Comparison of ENCODE assay signal across 9 mouse cellular contexts in genomic region chr10:80773816-80774215, GRCm38 (mm10). TPM values are rescaled to one million over a fixed set of nuclear protein-coding genes. Genes with fewer than 3 reads are reported as not detected.
DNase-seq lines count a peak whose midpoint lies in the region; ATAC-seq lines count a peak whose summit lies in the region.
"Had no signal": no experiment of that assay in that cellular context is flagged by ENCODE, and none has a peak within 500 bp of the region (broad histone marks: within the 10 kb centered on the region; RNA-seq: fewer than 3 reads in every experiment).

No protein-coding gene starts in this region.

- H3K9ac ChIP-seq in heart, embryonic 14.5 days (ENCODE audit: low read length), result peak overlapping the region; percentile 59
- 0 out of 2 replicates have a peak overlapping the region, but pooled peaks have one; percentile 18 for H3K9ac ChIP-seq in limb, embryonic 12.5 days (replicated peaks)

- no peaks in the 10 kb centered on the region for H3K9me3 ChIP-seq in heart, embryonic 14.5 days (ENCODE audit: control insufficient read depth, low read length)
- no peaks in the 10 kb centered on the region for H3K9me3 ChIP-seq in embryonic facial prominence, embryonic 10.5 days
- no peaks in the 10 kb centered on the region for H3K9me3 ChIP-seq in limb, embryonic 12.5 days

- no peaks in the 10 kb centered on the region for H3K27me3 ChIP-seq in heart, embryonic 14.5 days (ENCODE audit: control insufficient read depth, insufficient read depth, low read length)
- no peaks in the 10 kb centered on the region for H3K27me3 ChIP-seq in embryonic facial prominence, embryonic 10.5 days (replicated peaks; ENCODE audit: low read depth, poor library complexity, severe bottlenecking)
- no peaks in the 10 kb centered on the region for H3K27me3 ChIP-seq in limb, embryonic 12.5 days

- H3K36me3 ChIP-seq in heart, embryonic 14.5 days (ENCODE audit: control insufficient read depth, insufficient read depth, low read length), result peaks cover 92% of the 10 kb centered on the region
- H3K36me3 ChIP-seq in embryonic facial prominence, embryonic 10.5 days (replicated peaks), result peaks cover 100% of the 10 kb centered on the region
- H3K36me3 ChIP-seq in limb, embryonic 12.5 days, result peaks cover 99% of the 10 kb centered on the region

- peaks cover 35 to 41% of the 10 kb centered on the region in 2 experiments for H3K4me1 ChIP-seq in heart, embryonic 14.5 days (ENCODE audit: control insufficient read depth in 2 of 2, insufficient read depth in 2 of 2, low read length in 2 of 2)
- H3K4me1 ChIP-seq in embryonic facial prominence, embryonic 10.5 days, result peaks cover 6% of the 10 kb centered on the region; the same call in 1 of the 2 replicates
- peaks cover 10% of the 10 kb centered on the region for H3K4me1 ChIP-seq in limb, embryonic 12.5 days (replicated peaks)

- no peak for ATAC-seq in heart, embryonic 14.5 days (ENCODE audit: insufficient number of reproducible peaks, insufficient read depth, low FRiP score, low read depth)
- no peak for ATAC-seq in limb, embryonic 12.5 days (ENCODE audit: insufficient number of reproducible peaks, insufficient read depth, low FRiP score, low TSS enrichment, low read depth)

- peak overlapping the region; percentile 8; the same call in 1 of the 2 replicates for H3K4me2 ChIP-seq in heart, embryonic 14.5 days (ENCODE audit: low read length)
- H3K4me2 ChIP-seq in limb, embryonic 12.5 days, result no peak overlapping the region

- H3K27ac ChIP-seq in heart, embryonic 14.5 days (replicated peaks in 1 of 2; ENCODE audit: control insufficient read depth in 1 of 2, insufficient read depth in 1 of 2, low read depth in 2 of 2, low read length in 2 of 2), result peak overlapping the region; percentile 92 to 98
- no peak overlapping the region for H3K27ac ChIP-seq in embryonic facial prominence, embryonic 10.5 days (replicated peaks)
- H3K27ac ChIP-seq in limb, embryonic 12.5 days, result no peak overlapping the region

- no peak for DNase-seq in heart, adult 8-10 months (ENCODE audit: low spot score)
- DNase-seq in adipocyte (ENCODE audit: low spot score), result peak; percentile 64
- DNase-seq in embryonic facial prominence, embryonic 10.5 days (ENCODE audit: low spot score), result no peak
- DNase-seq in Muller cell, postnatal 12 days (ENCODE audit: inconsistent ontology term), result no peak
- no peak for DNase-seq in adrenal gland, postnatal 4 days (ENCODE audit: low spot score in 2 of 2)
- DNase-seq in kidney, adult 18-20 months, result no peak

- 43% methylated on average over 5 of the region's 5 CpGs for WGBS in heart, embryonic 14.5 days
- 89% methylated on average over 5 of the region's 5 CpGs for WGBS in embryonic facial prominence, embryonic 10.5 days
- 83% methylated on average over 5 of the region's 5 CpGs for WGBS in limb, embryonic 12.5 days

- H3K4me3 ChIP-seq in heart, embryonic 14.5 days (ENCODE audit: control insufficient read depth in 1 of 2, insufficient read depth in 1 of 2, low read depth in 1 of 2, low read length in 2 of 2), result no peak overlapping the region
- H3K4me3 ChIP-seq in embryonic facial prominence, embryonic 10.5 days, result peak overlapping the region; percentile 22; the same call in 1 of the 2 replicates
- no peak overlapping the region for H3K4me3 ChIP-seq in limb, embryonic 12.5 days (replicated peaks)

RNA-seq across cellular contexts. Expression of gene Dot1l, which starts 18.8 kb away (rescaled TPM):
- 26.5 and 28.2 TPM in 2 replicates for polyA plus RNA-seq in heart, embryonic 14.5 days (2014; fragmentation: Nextera tagmentation; extraction: Ambion mirVana)
- 10 to 100 TPM; 13.3 to 24.1 (median 19.8) TPM for total RNA-seq in heart, adult 8-10 months (2022)
- 23.5 and 25.0 TPM in 2 replicates for polyA plus RNA-seq in embryonic facial prominence, embryonic 10.5 days (2016; fragmentation: Nextera tagmentation; extraction: Ambion mirVana)
- 21.8 and 22.8 TPM in 2 replicates for polyA plus RNA-seq in limb, embryonic 12.5 days (2016; fragmentation: Nextera tagmentation; extraction: Ambion mirVana)
- 10 to 100 TPM; 81.2 to 83.2 TPM for total RNA-seq in adrenal gland, postnatal 4 days (2021)

RNA-seq across cellular contexts. Expression of gene Sf3a2, which starts 24.2 kb away (rescaled TPM):
- 49.2 and 51.0 TPM in 2 replicates for polyA plus RNA-seq in heart, embryonic 14.5 days (2014; fragmentation: Nextera tagmentation; extraction: Ambion mirVana)
- total RNA-seq in heart, adult 8-10 months (2022), result 10 to 100 TPM; 25.0 to 33.0 (median 31.5) TPM
- polyA plus RNA-seq in embryonic facial prominence, embryonic 10.5 days (2016; fragmentation: Nextera tagmentation; extraction: Ambion mirVana), result 114 and 127 TPM in 2 replicates
- polyA plus RNA-seq in limb, embryonic 12.5 days (2016; fragmentation: Nextera tagmentation; extraction: Ambion mirVana), result 63.0 and 72.8 TPM in 2 replicates
- 10 to 100 TPM; 79.5 to 79.9 TPM for total RNA-seq in adrenal gland, postnatal 4 days (2021)

RNA-seq across cellular contexts. Expression of gene Plekhj1, which starts 24.6 kb away (rescaled TPM):
- 71.1 and 75.4 TPM in 2 replicates for polyA plus RNA-seq in heart, embryonic 14.5 days (2014; fragmentation: Nextera tagmentation; extraction: Ambion mirVana)
- 10 to 100 TPM; 29.8 to 37.4 (median 32.7) TPM for total RNA-seq in heart, adult 8-10 months (2022)
- polyA plus RNA-seq in embryonic facial prominence, embryonic 10.5 days (2016; fragmentation: Nextera tagmentation; extraction: Ambion mirVana), result 181 and 184 TPM in 2 replicates
- 132 and 144 TPM in 2 replicates for polyA plus RNA-seq in limb, embryonic 12.5 days (2016; fragmentation: Nextera tagmentation; extraction: Ambion mirVana)
- total RNA-seq in adrenal gland, postnatal 4 days (2021), result 100 to 1,000 TPM in 1 of 2 experiments, 10 to 100 TPM in 1; 93.7 to 105 TPM

RNA-seq across cellular contexts. Expression of gene Amh, which starts 31.2 kb away (rescaled TPM):
- polyA plus RNA-seq in heart, embryonic 14.5 days (2014; fragmentation: Nextera tagmentation; extraction: Ambion mirVana), result 0.12 TPM in 1 of 2 replicates, not detected in the other
- total RNA-seq in heart, adult 8-10 months (2022), result under 1 TPM; 0.14 to 0.50 (median 0.20) TPM
- polyA plus RNA-seq in embryonic facial prominence, embryonic 10.5 days (2016; fragmentation: Nextera tagmentation; extraction: Ambion mirVana), result 0.11 and 0.17 TPM in 2 replicates
- polyA plus RNA-seq in limb, embryonic 12.5 days (2016; fragmentation: Nextera tagmentation; extraction: Ambion mirVana), result not detected in 2 replicates
- 1 to 10 TPM in 1 of 2 experiments, under 1 TPM in 1; 0.79 to 1.1 TPM for total RNA-seq in adrenal gland, postnatal 4 days (2021)
- polyA plus RNA-seq: embryonic facial prominence, embryonic 11.5 days had no signal

RNA-seq across cellular contexts. Expression of gene Ap3d1, which starts 31.8 kb away (rescaled TPM):
- 45.0 and 54.5 TPM in 2 replicates for polyA plus RNA-seq in heart, embryonic 14.5 days (2014; fragmentation: Nextera tagmentation; extraction: Ambion mirVana)
- total RNA-seq in heart, adult 8-10 months (2022), result 10 to 100 TPM; 41.2 to 44.5 (median 43.4) TPM
- polyA plus RNA-seq in embryonic facial prominence, embryonic 10.5 days (2016; fragmentation: Nextera tagmentation; extraction: Ambion mirVana), result 60.5 and 61.5 TPM in 2 replicates
- polyA plus RNA-seq in limb, embryonic 12.5 days (2016; fragmentation: Nextera tagmentation; extraction: Ambion mirVana), result 73.8 and 76.8 TPM in 2 replicates
- 100 to 1,000 TPM in 1 of 2 experiments, 10 to 100 TPM in 1; 98.9 to 114 TPM for total RNA-seq in adrenal gland, postnatal 4 days (2021)

Comparison
In these comparisons a context has a peak if more than half of its experiments do, and no peak if none do; other contexts are left out.
1. H3K27ac ChIP-seq: peak in heart, embryonic 14.5 days (2 of 2); none in embryonic facial prominence, embryonic 10.5 days (single experiment) and limb, embryonic 12.5 days (single experiment).